Mouse (Mus musculus) gastrocnemius, adult 18-20 months (tissue): ENCODE measurements around the gene Hspbap1. TPM values are rescaled to one million over a fixed set of nuclear protein-coding genes. Genes with fewer than 3 reads are reported as not detected.

Experiments used
- DNase-seq: peaks from one replicate; pipeline ENCODE4 v3.0.0; 2021; ENCODE audit warnings: low spot score
- total RNA-seq, 2 experiments: library from RNA; stranded (reverse); gene quantifications; 2 replicates each; pipeline ENCODE4 v1.2.3; 2021

The Hspbap1 gene
- total RNA-seq, 2 experiments from 2014 or later = 3.5 to 4.3 TPM

GRCm38 (mm10) chr16:35871048-35871851, 101.1 kb downstream of the Hspbap1 start, which contains the start of gene Parp14:
Gene Parp14 (minus strand): TSS chr16:35871544.
- DNase-seq = peak; percentile 23

DNA sequence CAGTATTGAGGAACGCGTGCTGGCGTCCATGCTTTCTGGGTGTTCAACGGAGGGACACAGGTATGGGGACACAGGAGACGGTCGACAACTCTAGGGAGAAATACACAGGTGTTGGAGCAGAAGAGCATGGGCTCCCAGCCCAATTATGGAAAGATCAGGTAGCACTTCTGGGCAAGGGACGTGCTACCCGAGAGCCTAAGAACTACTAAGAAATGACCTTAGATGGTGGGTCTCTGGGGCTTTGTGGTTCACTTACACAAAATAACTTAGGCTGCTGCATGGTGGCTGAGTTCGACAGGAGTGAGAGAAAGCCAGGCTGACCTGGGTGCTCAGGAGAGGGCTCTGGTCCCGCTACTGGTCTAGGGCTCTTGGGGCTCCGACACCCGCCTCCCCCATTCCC, 101.7 kb downstream of the Hspbap1 start:
- DNase-seq = peak; percentile 10

- DNase-seq = no peak
Observed at GRCm38 (mm10) chr16:35872410-35873006, 102.3 kb downstream of the Hspbap1 start.

GRCm38 (mm10) chr16:35874416-35874815, 104.2 kb downstream of the Hspbap1 start:
- DNase-seq = peak; percentile 66

Other genes with a start within 250 kb of the Hspbap1 start
- gene Sema5b, start 229.2 kb upstream of the Hspbap1 start, total RNA-seq = under 1 TPM; 0.23 to 0.24 TPM
- 10 to 100 TPM; 61.7 to 65.1 TPM for gene Dirc2, start 1.0 kb upstream of the Hspbap1 start, total RNA-seq
- 1 to 10 TPM; 2.1 to 3.5 TPM for gene Parp14, start 101.2 kb downstream of the Hspbap1 start, total RNA-seq
- gene Parp9, start 168.1 kb downstream of the Hspbap1 start, total RNA-seq = 1 to 10 TPM; 3.1 to 5.0 TPM
- gene Dtx3l, start 168.8 kb downstream of the Hspbap1 start, total RNA-seq = 1 to 10 TPM; 4.3 to 5.1 TPM
- gene Kpna1, start 208.4 kb downstream of the Hspbap1 start, total RNA-seq = 100 to 1,000 TPM; 188 to 197 TPM